In the genomic region with DNA sequence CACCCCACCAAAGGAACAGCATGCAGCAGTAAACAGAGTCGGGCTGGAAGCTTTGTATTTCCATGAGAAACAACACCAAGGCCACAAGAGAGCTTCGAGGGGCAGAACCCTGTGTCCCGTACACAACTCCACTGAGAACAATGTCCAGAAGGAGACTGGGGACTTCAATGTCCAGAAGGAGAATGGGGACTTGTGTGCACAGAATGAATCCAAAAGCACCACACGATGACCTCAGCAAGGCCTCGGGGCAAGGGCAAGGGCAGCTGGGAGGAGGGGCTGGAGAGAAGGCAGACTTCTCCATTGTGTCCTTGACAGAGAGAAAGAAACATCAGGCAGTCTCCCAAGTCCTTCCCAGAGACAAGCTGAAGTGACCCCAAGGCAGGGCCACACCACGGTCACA, we compare ENCODE assay signal across 20 mouse cellular contexts. TPM values are rescaled to one million over a fixed set of nuclear protein-coding genes. Genes with fewer than 3 reads are reported as not detected.
DNase-seq lines count a peak whose midpoint lies in the region; ATAC-seq and TF ChIP-seq lines count a peak whose summit lies in the region.
"Had no signal": no experiment of that assay in that cellular context is flagged by ENCODE, and none has a peak within 500 bp of the region (broad histone marks: within the 10 kb centered on the region; RNA-seq: fewer than 3 reads in every experiment).

No protein-coding gene starts in this region.

- H3K27me3 ChIP-seq in forebrain, embryonic 15.5 days = no peaks in the 10 kb centered on the region
- H3K27me3 ChIP-seq in forebrain, embryonic 12.5 days = no peaks in the 10 kb centered on the region
- H3K27me3 ChIP-seq: liver, embryonic 13.5 days; midbrain, embryonic 12.5 days had no signal

- no peak for ATAC-seq in forebrain, embryonic 15.5 days (replicated peaks)
- ATAC-seq in forebrain, embryonic 12.5 days (ENCODE audit: low FRiP score) = no peak
- ATAC-seq: activated CD4-positive, CD25-positive, alpha-beta regulatory T cell, adult 4 months; inflammation-experienced regulatory T-cells, adult 6 months had no signal

- intact Hi-C loops in left cerebral cortex, adult 2 months (cut with DNase I) = no loop called here
- intact Hi-C loops in left cerebral cortex, postnatal 4 days (cut with DNase I) = no loop called here

- H3K9me3 ChIP-seq in forebrain, embryonic 15.5 days = no peaks in the 10 kb centered on the region
- H3K9me3 ChIP-seq in forebrain, embryonic 12.5 days = no peaks in the 10 kb centered on the region
- H3K9me3 ChIP-seq: liver, embryonic 13.5 days; midbrain, embryonic 12.5 days had no signal

- H3K4me1 ChIP-seq in forebrain, embryonic 15.5 days = peaks cover 46% of the 10 kb centered on the region
- peaks cover 17% of the 10 kb centered on the region for H3K4me1 ChIP-seq in forebrain, embryonic 12.5 days

- H3K9ac ChIP-seq in forebrain, embryonic 15.5 days (replicated peaks) = 0 out of 2 replicates have a peak overlapping the region, but pooled peaks have one; percentile 3
- no peak overlapping the region for H3K9ac ChIP-seq in forebrain, embryonic 12.5 days
- H3K9ac ChIP-seq: liver, embryonic 13.5 days; midbrain, embryonic 12.5 days had no signal

- H3K4me2 ChIP-seq in forebrain, embryonic 15.5 days (replicated peaks) = no peak overlapping the region
- H3K4me2 ChIP-seq in forebrain, embryonic 12.5 days = no peak overlapping the region
- H3K4me2 ChIP-seq: liver, embryonic 13.5 days; midbrain, embryonic 12.5 days had no signal

- no peak overlapping the region for H3K4me3 ChIP-seq in forebrain, embryonic 15.5 days
- no peak overlapping the region for H3K4me3 ChIP-seq in forebrain, embryonic 12.5 days (replicated peaks)
- no peak overlapping the region for H3K4me3 ChIP-seq in left cerebral cortex, adult 2 months
- H3K4me3 ChIP-seq: erythroblast, embryonic 14.5 days; heart, adult 2 months; liver, embryonic 13.5 days; midbrain, embryonic 12.5 days had no signal

- no peak for DNase-seq in left cerebral cortex, adult 2 months (ENCODE audit: extremely low spot score in 1 of 2, low spot score in 2 of 2)
- DNase-seq in left cerebral cortex, postnatal 4 days = no peak
- DNase-seq in adrenal gland, adult 8-10 months = peak; percentile 67
- peak; percentile 37 for DNase-seq in mesoderm, embryonic 11.5 days (ENCODE audit: low read depth, low spot score)
- no peak for DNase-seq in thymus, postnatal 10 days (ENCODE audit: low spot score in 2 of 2)
- DNase-seq in right cerebral cortex, postnatal 14 days = no peak
- DNase-seq: B cell, adult 2 months; cerebellum, adult 11 months; heart, adult 2 months; heart, postnatal 14 days; kidney, postnatal 10 days; liver, embryonic 13.5 days; lung, postnatal 14 days; right cerebral cortex, postnatal 4 days had no signal

- 19% methylated on average over 6 of the region's 6 CpGs for WGBS in forebrain, embryonic 15.5 days
- WGBS in forebrain, embryonic 12.5 days = 28% methylated on average over 6 of the region's 6 CpGs

- peak overlapping the region; percentile 32; the same call in 1 of the 2 replicates for H3K27ac ChIP-seq in forebrain, embryonic 15.5 days (replicated peaks)
- no peak overlapping the region for H3K27ac ChIP-seq in forebrain, embryonic 12.5 days
- peak overlapping the region; percentile 24; the same call in 1 of the 2 replicates for H3K27ac ChIP-seq in left cerebral cortex, adult 2 months
- H3K27ac ChIP-seq: heart, adult 2 months; liver, embryonic 13.5 days; midbrain, embryonic 12.5 days had no signal

- no peak for TF ChIP-seq CTCF in left cerebral cortex, adult 2 months (IDR thresholded peaks at IDR 0.05)

- H3K36me3 ChIP-seq in forebrain, embryonic 15.5 days = no peaks in the 10 kb centered on the region
- H3K36me3 ChIP-seq in forebrain, embryonic 12.5 days (replicated peaks) = peaks cover 4% of the 10 kb centered on the region; the same call in 1 of the 2 replicates
- H3K36me3 ChIP-seq: liver, embryonic 13.5 days had no signal

RNA-seq across cellular contexts. Expression of a gene that starts 25.9 kb away (rescaled TPM):
- polyA plus RNA-seq in forebrain, embryonic 15.5 days (2015; fragmentation: Nextera tagmentation; extraction: Ambion mirVana) = 58.7 and 59.1 TPM in 2 replicates
- polyA plus RNA-seq in forebrain, embryonic 12.5 days (2016; fragmentation: Nextera tagmentation; extraction: Ambion mirVana) = 22.5 and 23.1 TPM in 2 replicates
- total RNA-seq in left cerebral cortex, adult 2 months (2021) = 10 to 100 TPM; 52.3 to 54.9 TPM
- 10 to 100 TPM; 80.2 to 88.1 TPM for total RNA-seq in left cerebral cortex, postnatal 4 days (2021)
- 100 to 1,000 TPM in 2 of 4 experiments, 10 to 100 TPM in 2; 49.2 to 139 (median 86.7) TPM for total RNA-seq in adrenal gland, adult 8-10 months (2022)

Comparison
In these comparisons a context has a peak if more than half of its experiments do, and no peak if none do; other contexts are left out.
1. DNase-seq: peak in adrenal gland, adult 8-10 months (single experiment) and mesoderm, embryonic 11.5 days (single experiment); none in left cerebral cortex, adult 2 months (0 of 2), left cerebral cortex, postnatal 4 days (single experiment), thymus, postnatal 10 days (0 of 2) and right cerebral cortex, postnatal 14 days (single experiment).